Mouse (Mus musculus): Measurements from ENCODE around the gene Thbs4. TPM values are rescaled to one million over a fixed set of nuclear protein-coding genes. Genes with fewer than 3 reads are reported as not detected.

Thbs4 gene
- total RNA-seq, 2 experiments from 2014 or later, result 3.6 to 4.3 TPM

DNA sequence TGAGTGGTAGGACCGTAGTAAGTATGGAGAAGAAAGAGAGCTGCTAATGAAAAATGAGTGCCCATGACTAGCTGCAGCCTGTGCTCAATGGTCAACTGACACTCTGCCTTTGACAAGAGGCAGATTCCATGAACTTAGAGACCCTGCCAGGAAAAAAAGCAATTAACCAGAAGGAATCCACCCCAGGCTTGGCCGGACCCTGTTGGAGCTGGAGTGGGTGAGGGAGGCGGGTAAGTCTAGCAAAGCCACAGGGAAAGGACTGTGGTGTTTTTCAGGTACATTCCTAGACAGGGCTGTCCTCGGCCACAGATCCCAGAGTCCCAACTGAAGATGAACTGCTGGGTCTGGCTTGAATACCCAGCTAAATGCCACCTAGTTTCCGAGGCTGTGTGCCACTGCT is 61.8 kb downstream of the Thbs4 start:
- intact Hi-C loops (cut with DNase I), result no loop called here
- DNase-seq (ENCODE audit: low spot score in 2 of 2), result no peak

DNA sequence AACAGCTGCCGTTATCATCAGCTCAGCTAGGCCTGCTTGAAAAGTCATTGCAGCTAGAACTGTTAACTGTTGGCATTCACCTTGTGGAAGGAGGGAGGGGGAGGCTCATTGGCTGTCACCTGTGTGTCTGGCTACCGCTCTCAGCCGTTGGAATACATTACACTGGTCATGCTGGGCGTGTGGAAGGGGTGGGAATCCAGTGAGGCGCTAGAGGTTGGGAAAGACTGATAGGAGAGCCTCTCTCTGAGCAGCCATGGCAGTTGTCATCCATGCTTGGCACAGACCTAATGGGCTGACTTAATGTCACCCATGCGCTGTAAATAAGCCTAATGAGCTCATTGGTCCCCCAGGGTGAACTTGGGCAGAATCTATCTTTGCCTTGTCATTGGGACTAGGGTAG is 62.8 kb downstream of the Thbs4 start:
- no peak for DNase-seq (ENCODE audit: low spot score in 2 of 2)
- intact Hi-C loops (cut with DNase I), result no loop called here

DNA sequence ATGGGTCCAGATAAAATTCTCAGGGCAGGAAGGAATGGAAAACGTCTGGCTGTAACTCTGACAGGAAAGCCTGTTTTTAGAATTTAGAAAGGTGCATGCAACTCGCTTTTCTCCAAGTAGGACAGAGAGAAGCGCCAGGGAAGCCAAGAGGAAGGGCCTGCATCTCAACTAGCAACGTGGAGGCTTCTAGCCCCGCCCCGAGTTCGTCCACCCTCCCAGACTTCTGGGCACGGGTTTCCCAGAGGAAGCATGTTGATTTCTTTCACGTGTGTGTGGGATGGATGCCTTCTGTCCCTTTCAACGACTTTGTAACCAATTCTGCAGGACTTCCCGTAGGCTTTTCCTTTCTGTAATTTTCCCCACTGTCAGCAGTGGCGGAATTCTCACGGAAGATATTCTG is 64.8 kb downstream of the Thbs4 start:
- intact Hi-C loops (cut with DNase I), result no loop called here
- DNase-seq (ENCODE audit: low spot score in 2 of 2), result peak in 1 of 2 experiments; percentile 66

DNA sequence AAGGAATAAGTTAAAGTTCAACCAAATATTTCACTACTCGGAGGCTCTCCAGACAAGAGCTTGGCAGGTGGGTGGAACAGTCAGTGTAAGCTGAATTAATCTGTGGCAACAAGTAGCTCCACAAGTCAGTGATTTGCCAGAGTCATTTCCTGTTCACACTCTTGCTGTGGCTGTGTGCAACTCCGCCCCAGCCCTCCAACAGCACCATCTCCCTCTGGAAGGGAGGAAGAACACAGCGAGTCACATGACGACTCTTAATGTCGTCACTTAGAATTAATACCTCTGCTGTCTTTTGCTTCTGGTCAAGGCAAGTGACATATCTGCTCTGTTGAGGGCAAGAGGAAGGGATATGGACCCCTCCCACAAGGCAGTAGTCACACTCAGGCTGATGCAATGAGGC is 72.2 kb downstream of the Thbs4 start:
- DNase-seq (ENCODE audit: low spot score in 2 of 2), result no peak
- intact Hi-C loops (cut with DNase I), result no loop called here

DNA sequence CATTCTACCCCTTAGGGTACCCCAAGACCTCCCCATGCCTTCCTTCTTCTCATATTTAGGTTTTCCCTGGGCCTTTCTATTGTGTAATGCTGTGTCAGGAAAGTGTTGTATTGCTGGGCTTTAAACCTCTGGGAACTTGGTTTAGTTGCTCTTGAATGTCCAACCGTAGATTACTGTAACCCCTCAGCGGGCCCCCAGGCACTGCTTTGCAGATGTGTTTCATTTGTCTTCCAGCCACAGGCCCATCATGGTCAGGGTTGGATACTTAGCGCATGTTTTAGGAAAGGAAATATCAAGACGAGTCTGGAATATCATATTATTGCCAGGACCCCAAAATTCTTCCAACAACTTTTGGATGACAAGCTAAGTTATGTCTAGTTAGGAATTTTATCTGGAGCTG is 73.6 kb downstream of the Thbs4 start:
- intact Hi-C loops (cut with DNase I), result no loop called here
- no peak for DNase-seq (ENCODE audit: low spot score in 2 of 2)

DNA sequence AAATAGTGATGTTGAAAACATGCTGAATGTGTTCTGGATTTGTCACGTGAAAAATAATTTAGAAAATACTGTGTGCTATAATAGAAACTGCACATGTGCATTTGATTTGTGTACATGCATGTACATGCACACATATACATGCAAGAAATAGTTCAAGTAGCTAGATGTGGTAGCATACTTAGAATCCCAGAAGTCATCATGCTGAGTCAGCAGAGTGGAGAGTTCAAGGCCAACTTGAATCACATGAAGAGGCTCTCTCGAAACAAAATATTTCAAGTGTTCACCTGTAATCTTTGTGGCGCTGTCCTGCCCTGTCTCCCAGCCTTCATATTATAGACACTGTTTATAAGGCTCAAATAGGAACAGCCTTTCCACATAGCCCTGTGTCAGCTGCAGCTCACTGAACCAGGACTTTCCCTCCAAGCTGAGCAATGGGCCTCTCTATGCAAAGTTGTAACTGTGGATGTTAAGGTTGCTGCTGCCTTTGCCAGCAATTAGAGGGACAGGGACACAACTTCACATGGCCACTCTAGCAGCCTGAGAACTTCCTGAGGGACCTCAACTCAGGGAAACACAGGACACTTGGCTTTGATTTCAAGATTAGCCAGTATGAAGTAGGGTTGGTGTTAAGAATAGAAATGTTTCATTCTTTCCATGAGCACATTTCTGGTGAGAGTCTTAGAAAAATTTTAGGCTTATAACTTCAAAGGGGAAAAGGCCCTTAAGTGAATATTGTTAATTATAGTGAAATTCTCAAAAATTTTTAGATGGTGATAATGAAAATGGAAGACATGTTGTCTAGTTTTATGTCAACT is 76.6 kb downstream of the Thbs4 start:
- DNase-seq (ENCODE audit: low spot score in 2 of 2), result no peak
- intact Hi-C loops (cut with DNase I), result no loop called here

DNA sequence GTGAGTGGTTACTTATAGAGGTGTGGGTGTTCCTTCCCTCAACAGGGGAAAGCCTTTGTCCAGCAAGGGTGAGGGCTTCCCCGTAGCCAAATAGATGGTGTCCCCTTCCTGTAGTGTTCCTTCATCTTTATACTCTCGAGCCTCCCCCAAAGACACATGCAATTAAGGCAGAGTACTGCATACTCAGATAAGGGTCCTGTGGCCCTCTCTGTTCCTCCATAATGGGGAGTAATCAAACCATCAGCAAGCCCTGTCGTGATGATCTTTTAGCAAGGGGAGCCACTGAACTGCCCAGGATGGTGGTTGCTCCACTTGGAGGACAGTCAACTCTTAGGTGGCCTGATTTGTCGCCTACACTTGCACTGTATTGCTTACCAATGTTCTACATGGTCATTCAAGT is 82.0 kb downstream of the Thbs4 start:
- DNase-seq (ENCODE audit: low spot score in 2 of 2), result no peak
- intact Hi-C loops (cut with DNase I), result no loop called here

DNA sequence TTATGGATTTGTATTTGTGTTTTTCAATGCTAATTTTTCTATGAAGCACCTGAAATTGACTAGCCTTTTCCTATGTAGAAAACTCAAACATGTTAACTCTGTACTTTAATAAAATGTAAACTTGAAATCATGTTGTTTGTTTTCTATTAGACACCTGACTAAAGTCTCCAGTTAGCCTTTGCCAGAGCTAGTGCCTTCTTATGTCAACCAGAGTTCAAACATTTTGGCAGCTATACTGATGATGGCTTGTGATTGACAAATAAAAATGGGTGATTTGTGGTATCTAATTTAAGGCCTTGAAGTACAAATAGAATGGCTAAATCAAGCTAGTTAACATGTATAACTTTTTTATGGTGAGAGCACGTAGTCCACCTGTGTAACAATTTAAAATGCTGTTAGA is 82.8 kb downstream of the Thbs4 start:
- intact Hi-C loops (cut with DNase I), result no loop called here
- no peak for DNase-seq (ENCODE audit: low spot score in 2 of 2)

DNA sequence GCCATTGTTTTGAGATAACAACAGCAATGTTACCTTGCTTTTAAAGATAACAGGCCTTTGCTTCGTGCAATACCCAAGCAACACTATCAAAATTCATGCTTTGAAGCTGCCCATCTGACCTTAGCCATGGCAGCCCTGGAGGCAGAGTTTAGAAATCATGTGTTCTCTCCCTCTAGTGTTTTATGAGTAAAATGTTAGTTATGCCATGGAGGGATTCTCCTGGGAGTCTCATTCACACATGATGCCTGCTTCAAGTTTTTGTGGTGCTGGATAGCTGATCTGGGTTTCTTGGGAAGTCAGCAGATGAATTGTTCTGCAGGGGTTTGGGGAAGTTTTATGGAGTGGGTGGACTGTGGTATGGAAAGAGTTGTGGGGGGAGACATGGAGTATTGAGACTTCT is 84.3 kb downstream of the Thbs4 start:
- intact Hi-C loops (cut with DNase I), result no loop called here
- DNase-seq (ENCODE audit: low spot score in 2 of 2), result no peak

DNA sequence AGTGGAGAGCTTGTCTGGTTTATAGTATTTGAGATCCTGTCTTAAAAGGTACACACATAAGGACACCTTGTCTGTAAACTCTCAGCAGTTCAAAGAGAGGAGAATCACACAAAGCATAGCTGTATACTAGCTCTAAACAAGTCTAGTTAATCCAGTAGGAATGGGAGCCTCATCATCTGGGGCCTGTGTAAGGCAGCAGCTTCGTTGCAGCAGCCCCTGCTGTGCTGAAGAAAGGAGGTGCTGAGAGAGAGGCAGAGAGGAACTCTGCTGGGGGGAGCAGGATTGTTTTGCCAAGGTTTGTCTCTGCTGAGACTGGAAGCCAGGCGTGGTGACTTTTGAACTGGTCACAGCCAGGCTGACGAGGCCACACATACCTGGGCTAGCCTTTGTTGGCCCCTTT is 85.1 kb downstream of the Thbs4 start:
- intact Hi-C loops (cut with DNase I), result no loop called here
- no peak for DNase-seq (ENCODE audit: low spot score in 2 of 2)

DNA sequence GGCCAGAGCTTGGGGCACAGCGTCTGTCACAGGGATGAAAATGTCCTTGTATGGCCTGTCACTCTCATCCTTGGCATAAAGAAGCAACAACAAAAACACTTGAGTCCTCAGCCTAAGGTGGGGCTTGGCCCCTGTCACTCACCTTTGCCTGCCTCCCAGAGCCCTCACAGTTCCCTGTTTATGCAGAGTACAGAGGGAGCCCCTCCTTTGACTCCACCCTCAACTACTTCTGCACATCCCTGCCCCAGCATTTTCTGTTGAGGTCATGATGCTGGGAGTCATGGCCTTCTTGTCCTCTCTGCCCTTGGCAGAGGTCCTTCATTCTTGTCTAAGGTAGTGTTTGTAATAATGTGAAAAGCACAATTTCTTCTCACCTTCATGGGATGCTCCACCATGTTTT is 86.2 kb downstream of the Thbs4 start:
- intact Hi-C loops (cut with DNase I), result no loop called here

DNA sequence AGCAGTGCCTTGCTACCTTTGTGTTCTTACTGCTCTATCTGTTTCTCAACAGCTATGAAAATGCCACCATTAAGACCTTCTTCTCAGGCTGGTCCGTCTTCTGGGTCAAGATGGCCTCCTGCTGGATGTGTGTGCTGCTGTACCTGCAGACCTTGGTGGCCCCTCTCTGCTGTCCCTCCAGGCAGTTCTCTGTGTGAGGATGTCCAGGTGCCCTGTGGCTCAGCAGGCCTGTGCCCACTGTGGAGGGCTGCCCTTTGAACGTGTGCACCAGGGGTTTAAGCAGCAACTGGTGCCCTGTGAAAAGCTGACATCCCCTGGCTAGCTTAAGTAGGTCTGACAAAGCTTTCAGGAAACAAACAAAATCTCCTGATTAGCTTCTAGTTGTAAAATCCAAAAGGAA is 86.7 kb downstream of the Thbs4 start:
- no peak for DNase-seq (ENCODE audit: low spot score in 2 of 2)
- intact Hi-C loops (cut with DNase I), result no loop called here

More for the DNA sequence above, 86.2 kb downstream of the Thbs4 start:
- no peak for DNase-seq (ENCODE audit: low spot score in 2 of 2)

DNA sequence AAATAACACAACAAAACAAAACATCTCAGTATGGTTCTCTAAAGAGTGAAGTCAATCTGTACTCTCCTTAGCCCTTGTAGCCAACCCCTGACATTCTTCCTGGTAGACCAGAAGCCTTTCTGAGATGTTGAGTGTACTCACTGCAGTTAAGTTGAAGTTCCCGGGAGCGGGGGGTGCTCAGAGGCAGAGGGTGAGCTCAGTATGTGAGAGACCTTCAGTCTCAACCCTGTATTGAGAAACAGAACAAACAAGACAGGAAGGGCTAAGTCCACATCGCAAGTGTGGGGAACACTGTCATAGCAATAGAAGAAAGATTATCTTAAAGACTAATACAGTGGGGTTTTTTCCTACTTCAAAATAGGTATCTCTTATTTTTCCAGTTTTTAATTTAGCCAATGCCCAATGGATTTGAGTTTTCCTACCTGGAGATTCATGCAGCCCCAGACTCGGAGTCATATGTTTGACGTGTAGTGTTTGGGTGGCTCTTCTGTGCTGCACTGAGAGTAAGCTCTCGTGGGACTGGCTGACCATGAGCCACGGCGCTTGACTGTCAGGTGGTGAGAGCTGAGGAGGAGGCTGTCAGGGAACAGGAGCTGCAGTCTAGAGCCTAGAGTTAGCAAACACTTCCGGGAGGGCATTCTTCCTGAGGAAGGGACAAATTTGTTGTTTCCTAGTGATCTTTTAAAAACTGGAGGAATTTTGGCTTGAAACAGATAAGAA is 88.1 kb downstream of the Thbs4 start:
- no peak for DNase-seq (ENCODE audit: low spot score in 2 of 2)
- intact Hi-C loops (cut with DNase I), result no loop called here

DNA sequence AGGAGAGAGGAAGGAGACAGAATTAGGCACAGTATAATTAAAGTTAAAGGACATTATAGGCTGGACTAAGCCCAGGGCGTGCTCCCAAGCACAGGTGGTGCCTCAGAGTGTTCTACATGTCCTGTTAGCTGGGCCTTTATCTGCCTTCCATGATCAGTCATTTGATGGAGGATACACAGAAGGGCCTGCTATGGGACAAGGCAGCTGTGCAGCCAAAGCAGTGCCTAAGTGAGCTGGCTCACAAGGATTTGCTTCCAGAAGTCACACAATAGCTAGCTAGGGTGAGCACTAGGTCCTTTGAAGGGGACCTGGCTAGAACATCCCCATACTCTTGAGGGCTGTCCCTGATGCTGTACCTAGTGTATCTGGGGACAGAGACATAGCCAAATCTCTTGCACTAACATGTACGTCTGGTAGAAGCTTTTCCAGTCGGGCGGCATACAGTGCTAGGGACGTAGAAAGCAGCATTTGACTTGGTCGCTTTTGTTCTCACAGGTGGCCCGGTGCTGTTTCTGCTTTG is 89.5 kb downstream of the Thbs4 start:
- intact Hi-C loops (cut with DNase I), result no loop called here
- DNase-seq (ENCODE audit: low spot score in 2 of 2), result no peak

DNA sequence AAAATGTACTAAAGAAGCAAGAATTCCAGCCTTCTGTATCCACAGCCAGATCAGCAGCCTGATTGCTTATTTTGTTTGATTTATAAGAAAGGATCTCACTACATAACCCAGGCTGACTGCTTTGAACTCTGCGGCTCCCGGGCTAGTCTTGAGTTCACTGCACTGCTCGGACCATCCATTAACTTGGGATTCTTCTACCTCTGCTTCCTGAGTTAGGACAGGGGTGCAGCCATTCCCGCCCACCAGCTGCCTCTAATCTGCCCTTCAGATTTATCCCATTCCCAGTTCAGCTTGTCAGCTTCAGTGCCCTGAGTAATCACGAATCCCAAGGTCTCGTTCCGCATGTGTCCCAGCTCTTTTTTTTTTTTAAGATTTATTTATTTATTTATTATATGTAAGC is 90.4 kb downstream of the Thbs4 start:
- intact Hi-C loops (cut with DNase I), result no loop called here
- DNase-seq (ENCODE audit: low spot score in 2 of 2), result no peak

DNA sequence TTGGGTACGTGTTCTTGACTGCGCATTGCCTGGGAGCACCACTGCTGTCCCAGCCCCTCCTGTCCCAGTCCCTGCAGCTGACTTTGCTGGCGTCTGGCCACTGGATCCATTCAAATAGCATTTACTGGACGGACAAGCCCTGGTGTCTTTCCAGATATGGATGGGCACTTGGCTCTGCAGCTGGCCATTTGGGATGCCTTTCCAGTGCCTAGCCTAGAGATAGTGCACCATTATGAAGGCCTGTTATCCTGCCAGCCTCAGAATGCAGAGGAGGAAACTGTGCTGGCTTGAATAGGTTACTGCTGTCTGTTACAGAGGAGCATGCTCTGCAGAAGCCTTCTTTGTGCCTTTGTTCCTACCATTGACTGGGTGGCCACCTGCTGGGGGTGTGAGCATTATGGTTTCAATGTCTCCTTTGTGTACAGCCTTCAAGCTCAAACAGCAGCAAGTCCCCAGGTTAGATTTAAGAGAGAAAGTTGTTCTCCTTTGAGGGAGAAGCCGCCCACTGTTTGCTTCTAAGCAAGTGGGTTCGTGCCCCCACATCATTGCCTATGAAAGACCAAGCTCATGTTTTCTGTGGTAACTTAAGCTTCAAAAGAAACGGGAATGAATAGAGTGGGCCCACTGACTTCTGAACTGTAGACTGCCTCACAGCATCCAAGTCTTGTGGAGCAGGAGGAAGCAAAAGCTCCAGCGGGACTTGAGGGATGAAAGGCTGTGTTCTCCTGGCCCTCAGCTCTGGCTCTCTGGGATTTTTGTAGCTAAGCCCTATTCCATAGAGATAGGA is 91.2 kb downstream of the Thbs4 start:
- DNase-seq (ENCODE audit: low spot score in 2 of 2), result peak; percentile 52 to 74
- intact Hi-C loops (cut with DNase I), result no loop called here

DNA sequence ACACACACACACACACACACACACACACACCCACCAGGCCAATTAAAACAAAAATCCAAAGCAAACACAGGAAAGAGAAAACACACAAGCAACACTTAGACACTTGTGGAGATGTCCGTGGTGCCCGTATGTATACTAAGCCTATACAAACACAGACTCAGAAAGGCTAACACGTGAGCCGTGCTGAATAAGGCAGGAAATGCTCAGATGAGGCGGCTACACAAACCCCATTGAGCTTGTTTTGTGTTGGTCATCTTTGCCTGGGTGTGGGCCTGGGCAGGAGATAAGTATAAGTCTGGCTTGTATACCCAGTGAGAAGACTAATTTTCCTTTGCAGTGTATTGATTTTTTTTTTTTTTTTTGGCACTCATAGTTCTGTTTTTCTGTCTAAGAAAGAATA is 92.6 kb downstream of the Thbs4 start:
- intact Hi-C loops (cut with DNase I), result no loop called here

More for the DNA sequence above, 92.6 kb downstream of the Thbs4 start:
- DNase-seq (ENCODE audit: low spot score in 2 of 2), result no peak

Measured in left cerebral cortex, postnatal 25 days (tissue).